Comparison of ENCODE assay signal across 8 mouse cellular contexts in the genomic region with DNA sequence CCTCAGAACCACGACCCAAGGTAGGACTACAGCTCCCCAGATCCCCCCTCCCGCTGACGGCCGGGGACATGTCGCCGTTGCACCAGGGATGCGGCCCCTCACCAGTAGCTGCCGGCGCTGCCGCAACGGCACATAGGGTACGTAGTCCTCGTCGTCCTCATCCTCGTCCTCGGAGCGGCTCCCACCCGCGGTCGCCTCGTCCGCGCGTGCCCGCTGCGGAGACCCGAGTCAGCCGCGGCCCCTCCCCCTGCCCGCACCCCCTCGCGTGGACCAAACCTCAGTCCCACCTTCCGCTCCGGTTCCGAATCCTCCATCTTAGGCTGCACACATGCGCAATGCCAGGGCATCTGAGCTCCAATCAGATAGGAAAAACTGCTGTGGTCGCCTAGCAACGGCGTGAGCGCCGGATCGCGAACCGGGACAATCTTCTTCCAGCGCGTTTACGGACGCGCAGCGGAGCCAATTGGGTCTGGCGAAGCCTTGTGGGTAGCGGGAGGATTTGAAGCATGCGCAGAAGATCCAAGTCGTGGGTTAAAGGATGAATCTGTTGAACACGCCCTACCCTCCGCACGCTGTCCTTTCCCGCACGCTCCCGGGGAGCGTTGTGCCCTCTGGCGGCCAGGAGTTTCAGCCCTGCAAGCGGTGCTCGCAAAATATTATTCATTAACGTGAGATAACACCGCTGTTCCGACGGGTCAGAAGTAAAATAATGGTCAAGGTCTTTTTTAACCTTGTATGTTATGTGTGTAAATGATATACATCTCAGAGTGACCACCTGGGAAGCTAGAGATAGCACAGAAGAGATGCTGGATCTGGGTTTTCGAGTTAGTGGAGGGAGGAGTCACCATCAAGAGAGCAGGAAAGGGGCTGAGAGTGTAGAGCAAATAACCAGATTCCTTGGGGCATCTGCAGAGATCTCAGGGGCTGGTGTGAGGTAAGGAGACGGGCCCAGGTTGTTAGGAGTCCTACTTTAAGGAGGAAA. TPM values are rescaled to one million over a fixed set of nuclear protein-coding genes. Genes with fewer than 3 reads are reported as not detected.
DNase-seq lines count a peak whose midpoint lies in the region; ATAC-seq lines count a peak whose summit lies in the region.

A gene (minus strand): TSS at position 465 of the 982 bp plus-strand sequence.

- H3K9me3 ChIP-seq in intestine, embryonic 14.5 days (ENCODE audit: control insufficient read depth, low read length), result no peaks in the 10 kb centered on the region

- peak within 1 kb of the TSS; percentile 69 for H3K9ac ChIP-seq in intestine, embryonic 14.5 days (ENCODE audit: low read length)

- H3K4me3 ChIP-seq in intestine, embryonic 14.5 days (ENCODE audit: low read depth, low read length), result peak within 1 kb of the TSS; percentile 83

- peak; percentile 99 for DNase-seq in adrenal gland, adult 18-20 months (ENCODE audit: low spot score in 2 of 2)
- peak; percentile 99 for DNase-seq in embryo, embryonic 11 days
- DNase-seq in gastrocnemius, postnatal 25 days, result peak; percentile 100
- peak; percentile 99 for DNase-seq in intestine, embryonic 14.5 days (ENCODE audit: low spot score)
- DNase-seq in left cerebral cortex, postnatal 14 days (ENCODE audit: low spot score in 2 of 2), result peak; percentile 100
- peak; percentile 100 for DNase-seq in mesoderm, embryonic 11.5 days (ENCODE audit: low read depth, low spot score)
- peak; percentile 100 for DNase-seq in right cerebral cortex, postnatal 36 days (ENCODE audit: low spot score in 2 of 2)
- DNase-seq in yolk sac, embryonic 10.5 days (ENCODE audit: low spot score), result peak; percentile 99

- peak; percentile 98 for ATAC-seq in intestine, embryonic 14.5 days (replicated peaks; ENCODE audit: low FRiP score, low TSS enrichment, low read depth)

- under 1% methylated on average over 70 of the region's 70 CpGs for WGBS in intestine, embryonic 14.5 days

- H3K4me2 ChIP-seq in intestine, embryonic 14.5 days (ENCODE audit: low read length), result peak within 1 kb of the TSS; percentile 70

- H3K27me3 ChIP-seq in intestine, embryonic 14.5 days (replicated peaks; ENCODE audit: control insufficient read depth, insufficient read depth, low read length), result no peaks in the 10 kb centered on the region

- H3K27ac ChIP-seq in intestine, embryonic 14.5 days (ENCODE audit: low read depth), result no peak within 1 kb of the TSS; the same call in 1 of the 2 replicates

- 0 out of 2 replicates have a peak, but pooled peaks cover 4% of the 10 kb centered on the region for H3K4me1 ChIP-seq in intestine, embryonic 14.5 days (replicated peaks; ENCODE audit: control insufficient read depth, insufficient read depth, low read length)

- intact Hi-C loops in left cerebral cortex, postnatal 14 days (cut with DNase I), result no loop called here

- peaks cover 71% of the 10 kb centered on the region for H3K36me3 ChIP-seq in intestine, embryonic 14.5 days (ENCODE audit: control insufficient read depth, insufficient read depth, low read length)

RNA-seq across cellular contexts. Expression of the gene that starts here (rescaled TPM):
- total RNA-seq in adrenal gland, adult 18-20 months (2021), result 10 to 100 TPM; 40.6 to 47.1 TPM
- 1 to 10 TPM; 8.1 to 9.0 TPM for total RNA-seq in gastrocnemius, postnatal 25 days (2021)
- 63.9 and 73.1 TPM in 2 replicates for polyA plus RNA-seq in intestine, embryonic 14.5 days (2014; fragmentation: Nextera tagmentation; extraction: Ambion mirVana)
- 10 to 100 TPM; 47.5 to 50.9 TPM for total RNA-seq in left cerebral cortex, postnatal 14 days (2021)

Comparison
In these comparisons a context has a peak if more than half of its experiments do, and no peak if none do; other contexts are left out.
1. RNA of the gene that starts here (total RNA-seq): 47.5 to 50.9 TPM in left cerebral cortex, postnatal 14 days and 40.6 to 47.1 TPM in adrenal gland, adult 18-20 months; 8.1 to 9.0 TPM in gastrocnemius, postnatal 25 days; every median in the first group is over 4 times any median in the second.
2. Peak in every context shown above with its lines, with median percentiles within 50 percentile points of each other: DNase-seq.